ENCODE assay signal across 9 mouse cellular contexts in genomic region chr14:62555840-62556810, GRCm38 (mm10). TPM values are rescaled to one million over a fixed set of nuclear protein-coding genes. Genes with fewer than 3 reads are reported as not detected.
DNase-seq lines count a peak whose midpoint lies in the region; ATAC-seq and TF ChIP-seq lines count a peak whose summit lies in the region.
"Had no signal": no experiment of that assay in that cellular context is flagged by ENCODE, and none has a peak within 500 bp of the region (broad histone marks: within the 10 kb centered on the region; RNA-seq: fewer than 3 reads in every experiment).

No protein-coding gene starts in this region.

- ATAC-seq in forebrain, embryonic 15.5 days (replicated peaks), result peak; percentile 83
- peak; percentile 15; the same call in 1 of the 2 replicates for ATAC-seq in neural tube, embryonic 12.5 days (ENCODE audit: low FRiP score, low read depth)

- no peak for TF ChIP-seq POLR2A in brain, embryonic 14.5 days (IDR thresholded peaks at IDR 0.05; ENCODE audit: borderline replicate concordance, extremely low read depth, insufficient read depth, insufficient read length, poor library complexity, severe bottlenecking)

- H3K36me3 ChIP-seq in forebrain, embryonic 15.5 days, result no peaks in the 10 kb centered on the region
- no peaks in the 10 kb centered on the region for H3K36me3 ChIP-seq in limb, embryonic 10.5 days
- no peaks in the 10 kb centered on the region for H3K36me3 ChIP-seq in neural tube, embryonic 12.5 days

- no peaks in the 10 kb centered on the region for H3K9me3 ChIP-seq in forebrain, embryonic 15.5 days
- no peaks in the 10 kb centered on the region for H3K9me3 ChIP-seq in limb, embryonic 10.5 days (replicated peaks)
- H3K9me3 ChIP-seq in neural tube, embryonic 12.5 days, result no peaks in the 10 kb centered on the region

- no peak; the same call in 1 of the 2 replicates for TF ChIP-seq CTCF in layer of hippocampus, adult 2 months (conservative IDR thresholded peaks at IDR 0.05)
- no peak for TF ChIP-seq CTCF in brain, embryonic 14.5 days (IDR thresholded peaks at IDR 0.05; ENCODE audit: borderline replicate concordance, extremely low read depth, insufficient read depth, insufficient read length)

- no peak for DNase-seq in layer of hippocampus, adult 2 months (ENCODE audit: low spot score in 2 of 2)
- no peak for DNase-seq in layer of hippocampus, adult 9-10 months (ENCODE audit: low spot score)
- peak; percentile 84 for DNase-seq in brain, embryonic 14.5 days (ENCODE audit: low read depth)
- DNase-seq in limb, embryonic 10.5 days (ENCODE audit: low spot score), result peak; percentile 35
- no peak for DNase-seq in cerebellum, adult 18-20 months
- DNase-seq in adrenal gland, postnatal 10 days, result no peak

- H3K4me2 ChIP-seq in forebrain, embryonic 15.5 days (replicated peaks), result peak overlapping the region; percentile 87
- peak overlapping the region; percentile 91 for H3K4me2 ChIP-seq in neural tube, embryonic 12.5 days (replicated peaks)

- peak overlapping the region; percentile 79 for H3K9ac ChIP-seq in forebrain, embryonic 15.5 days (replicated peaks)
- H3K9ac ChIP-seq in neural tube, embryonic 12.5 days, result peak overlapping the region; percentile 75

- peak overlapping the region; percentile 85 for H3K4me3 ChIP-seq in layer of hippocampus, adult 2 months
- H3K4me3 ChIP-seq in forebrain, embryonic 15.5 days, result peak overlapping the region; percentile 85
- peak overlapping the region; percentile 71 for H3K4me3 ChIP-seq in limb, embryonic 10.5 days
- peak overlapping the region; percentile 64 for H3K4me3 ChIP-seq in neural tube, embryonic 12.5 days

- peaks cover 30% of the 10 kb centered on the region for H3K4me1 ChIP-seq in forebrain, embryonic 15.5 days
- H3K4me1 ChIP-seq in limb, embryonic 10.5 days, result peaks cover 15% of the 10 kb centered on the region
- peaks cover 9% of the 10 kb centered on the region for H3K4me1 ChIP-seq in neural tube, embryonic 12.5 days

- no peaks in the 10 kb centered on the region for H3K27me3 ChIP-seq in forebrain, embryonic 15.5 days
- H3K27me3 ChIP-seq in limb, embryonic 10.5 days (ENCODE audit: low read depth, poor library complexity, severe bottlenecking), result peaks cover 60% of the 10 kb centered on the region
- H3K27me3 ChIP-seq in neural tube, embryonic 12.5 days (replicated peaks), result peaks cover 6% of the 10 kb centered on the region; the same call in 1 of the 2 replicates

- peak overlapping the region; percentile 64 for H3K27ac ChIP-seq in layer of hippocampus, adult 2 months
- peak overlapping the region; percentile 79 for H3K27ac ChIP-seq in forebrain, embryonic 15.5 days (replicated peaks)
- H3K27ac ChIP-seq in limb, embryonic 10.5 days, result peak overlapping the region; percentile 75
- H3K27ac ChIP-seq in neural tube, embryonic 12.5 days, result no peak overlapping the region

- 5% methylated on average over 37 of the region's 38 CpGs for WGBS in forebrain, embryonic 15.5 days
- 15% methylated on average over 37 of the region's 38 CpGs for WGBS in limb, embryonic 10.5 days
- WGBS in neural tube, embryonic 12.5 days, result 9% methylated on average over 38 of the region's 38 CpGs

RNA-seq across cellular contexts. Expression of gene Fam124a, which starts 0.6 kb away (rescaled TPM):
- total RNA-seq in layer of hippocampus, adult 2 months (2021), result 10 to 100 TPM; 11.5 to 13.1 TPM
- polyA plus RNA-seq in brain, embryonic 14.5 days (2012; rRNA removed), result 29.2 and 40.4 TPM in 2 replicates
- 35.9 and 37.0 TPM in 2 replicates for polyA plus RNA-seq in forebrain, embryonic 15.5 days (2015; fragmentation: Nextera tagmentation; extraction: Ambion mirVana)
- polyA plus RNA-seq in limb, embryonic 10.5 days (2016; fragmentation: Nextera tagmentation; extraction: Ambion mirVana), result 0.15 and 0.30 TPM in 2 replicates
- polyA plus RNA-seq in neural tube, embryonic 12.5 days (2016; fragmentation: Nextera tagmentation; extraction: Ambion mirVana), result 15.5 and 16.7 TPM in 2 replicates
- total RNA-seq in adrenal gland, postnatal 10 days (2021), result 1 to 10 TPM; 3.7 to 4.1 TPM

RNA-seq across cellular contexts. Expression of gene Gm4131, which starts 10.6 kb away (rescaled TPM):
- not detected for total RNA-seq in layer of hippocampus, adult 2 months (2021)
- polyA plus RNA-seq in brain, embryonic 14.5 days (2012; rRNA removed), result not detected in 2 replicates
- 0.32 TPM in 1 of 2 replicates, not detected in the other for polyA plus RNA-seq in forebrain, embryonic 15.5 days (2015; fragmentation: Nextera tagmentation; extraction: Ambion mirVana)
- polyA plus RNA-seq in limb, embryonic 10.5 days (2016; fragmentation: Nextera tagmentation; extraction: Ambion mirVana), result not detected in 2 replicates
- not detected in 2 replicates for polyA plus RNA-seq in neural tube, embryonic 12.5 days (2016; fragmentation: Nextera tagmentation; extraction: Ambion mirVana)
- total RNA-seq in adrenal gland, postnatal 10 days (2021), result not detected
- total RNA-seq: left cerebral cortex, adult 8-10 months had no signal

Comparison
In these comparisons a context has a peak if more than half of its experiments do, and no peak if none do; other contexts are left out.
1. DNase-seq: peak in brain, embryonic 14.5 days (single experiment) and limb, embryonic 10.5 days (single experiment); none in layer of hippocampus, adult 2 months (0 of 2), layer of hippocampus, adult 9-10 months (single experiment), cerebellum, adult 18-20 months (0 of 2) and adrenal gland, postnatal 10 days (single experiment).
2. RNA of gene Fam124a, which starts 0.6 kb away (polyA plus RNA-seq): 29.2 to 40.4 TPM in brain, embryonic 14.5 days, 35.9 to 37.0 TPM in forebrain, embryonic 15.5 days and 15.5 to 16.7 TPM in neural tube, embryonic 12.5 days; 0.15 to 0.30 TPM in limb, embryonic 10.5 days; every median in the first group is over 10 times any median in the second.
3. Peak in every context shown above with its lines, with median percentiles within 50 percentile points of each other: H3K4me3 ChIP-seq.